Mouse (Mus musculus): Measurements from ENCODE around the gene Celsr1. TPM values are rescaled to one million over a fixed set of nuclear protein-coding genes. Genes with fewer than 3 reads are reported as not detected.

Gene Celsr1
- polyA plus RNA-seq, 1 experiment, result 0.16 TPM

DNA sequence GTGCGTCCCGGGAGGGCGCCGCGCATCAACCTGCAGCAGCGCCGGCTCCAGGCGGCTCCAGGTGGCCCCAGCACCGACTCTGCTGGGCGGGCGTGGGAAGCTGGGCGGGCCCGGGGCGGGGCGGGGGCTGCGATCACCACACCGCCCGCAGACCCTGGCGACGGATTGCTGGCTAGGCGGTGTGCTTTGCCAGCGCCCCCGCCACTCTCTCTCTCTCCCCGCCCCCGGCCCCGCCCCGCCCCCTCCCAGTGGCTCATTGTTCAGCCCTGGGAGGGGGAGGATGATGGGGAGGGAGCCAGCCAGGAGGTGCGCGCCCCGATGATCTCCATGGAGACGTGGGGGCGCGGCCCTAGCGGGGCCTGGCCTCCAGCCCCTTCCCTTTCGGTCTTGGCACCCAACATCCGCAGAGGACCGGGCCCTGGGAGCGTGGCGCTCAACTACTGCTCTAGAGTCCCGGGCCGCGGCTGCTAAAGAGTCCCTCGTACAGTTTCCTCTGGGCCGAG, 495 bp upstream of the Celsr1 start:
- no peaks in the 10 kb centered on the region for H3K79me3 ChIP-seq (ENCODE audit: low read depth)
- no peaks in the 10 kb centered on the region for H3K79me2 ChIP-seq (ENCODE audit: control insufficient read depth, insufficient read depth)
- H3ac ChIP-seq (ENCODE audit: control insufficient read depth, insufficient read length, low read depth), result no peak overlapping the region
- no peak overlapping the region for H3K4me3 ChIP-seq (ENCODE audit: insufficient read depth, poor library complexity, severe bottlenecking)
- TF ChIP-seq MYOD1 (IDR thresholded peaks at IDR 0.05; ENCODE audit: control insufficient read depth, insufficient read length, low read depth) (no peak), MAX (IDR thresholded peaks at IDR 0.05) (no peak), CTCF (IDR thresholded peaks at IDR 0.05; ENCODE audit: control insufficient read depth, insufficient read depth, insufficient read length) (no peak), FOSL1 (IDR thresholded peaks at IDR 0.05; ENCODE audit: insufficient read depth, low read length, poor library complexity, severe bottlenecking) (no peak), MYOG (IDR thresholded peaks at IDR 0.05; ENCODE audit: control insufficient read depth, extremely low read depth, insufficient read length) (no peak), USF1 (IDR thresholded peaks at IDR 0.05; ENCODE audit: low read depth) (no peak), CEBPB (IDR thresholded peaks at IDR 0.05; ENCODE audit: low read depth) (no peak)
- H3K36me3 ChIP-seq (ENCODE audit: control insufficient read depth, insufficient read depth), result no peaks in the 10 kb centered on the region
- H3K27me3 ChIP-seq (ENCODE audit: control insufficient read depth, insufficient read depth, insufficient read length), result peaks cover 33% of the 10 kb centered on the region

DNA sequence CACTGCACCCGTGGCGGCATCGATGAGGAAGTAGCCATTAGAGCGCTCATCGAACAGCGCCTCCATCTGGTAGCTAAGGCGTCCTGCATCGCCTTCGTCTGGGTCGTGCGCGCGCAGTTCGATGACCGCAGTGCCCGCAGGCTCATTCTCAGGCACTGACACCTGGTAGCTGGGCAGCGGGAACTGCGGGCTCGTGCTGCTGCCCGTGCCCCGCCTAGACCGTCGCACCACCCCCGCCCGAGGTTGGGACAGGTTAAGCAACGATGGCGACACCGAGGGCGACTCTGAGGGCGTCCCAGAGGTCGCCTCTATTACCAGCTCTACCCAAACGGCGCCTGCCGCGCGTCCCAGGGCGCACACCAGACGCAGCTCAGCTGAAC, 776 bp downstream of the Celsr1 start:
- no peaks in the 10 kb centered on the region for H3K79me2 ChIP-seq (ENCODE audit: control insufficient read depth, insufficient read depth)
- H3K4me3 ChIP-seq (ENCODE audit: insufficient read depth, poor library complexity, severe bottlenecking), result no peak overlapping the region
- H3ac ChIP-seq (ENCODE audit: control insufficient read depth, insufficient read length, low read depth), result no peak overlapping the region
- no peaks in the 10 kb centered on the region for H3K36me3 ChIP-seq (ENCODE audit: control insufficient read depth, insufficient read depth)
- H3K79me3 ChIP-seq (ENCODE audit: low read depth), result no peaks in the 10 kb centered on the region
- TF ChIP-seq USF1 (IDR thresholded peaks at IDR 0.05; ENCODE audit: low read depth) (no peak), MYOG (IDR thresholded peaks at IDR 0.05; ENCODE audit: control insufficient read depth, extremely low read depth, insufficient read length) (no peak), MYOD1 (IDR thresholded peaks at IDR 0.05; ENCODE audit: control insufficient read depth, insufficient read length, low read depth) (no peak), FOSL1 (IDR thresholded peaks at IDR 0.05; ENCODE audit: insufficient read depth, low read length, poor library complexity, severe bottlenecking) (no peak), CEBPB (IDR thresholded peaks at IDR 0.05; ENCODE audit: low read depth) (no peak), CTCF (IDR thresholded peaks at IDR 0.05; ENCODE audit: control insufficient read depth, insufficient read depth, insufficient read length) (no peak), MAX (IDR thresholded peaks at IDR 0.05) (no peak)
- peaks cover 40% of the 10 kb centered on the region for H3K27me3 ChIP-seq (ENCODE audit: control insufficient read depth, insufficient read depth, insufficient read length)

DNA sequence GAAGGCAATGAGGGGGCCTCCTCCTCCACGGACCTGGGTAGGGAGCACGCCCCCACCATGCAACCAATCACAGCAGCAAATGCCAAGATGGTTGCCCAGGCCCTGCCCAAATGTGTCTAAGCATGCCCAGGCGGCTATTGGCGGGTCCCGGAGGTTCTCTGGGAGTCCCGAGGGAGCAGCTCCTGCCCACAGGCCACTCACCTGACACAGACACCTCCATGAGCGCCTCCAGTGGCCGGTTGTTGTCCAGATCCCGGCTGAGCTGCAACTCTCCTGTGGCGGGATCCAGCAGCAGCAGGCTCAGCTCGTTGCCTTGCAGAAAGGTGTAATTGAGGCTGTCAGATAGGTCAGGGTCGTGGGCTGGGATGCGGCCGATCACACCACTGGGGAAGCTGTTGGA, 3.6 kb downstream of the Celsr1 start:
- no peak overlapping the region for H3ac ChIP-seq (ENCODE audit: control insufficient read depth, insufficient read length, low read depth)
- no peak for TF ChIP-seq USF1 (IDR thresholded peaks at IDR 0.05; ENCODE audit: low read depth)
- no peak for TF ChIP-seq CTCF (IDR thresholded peaks at IDR 0.05; ENCODE audit: control insufficient read depth, insufficient read depth, insufficient read length)
- TF ChIP-seq CEBPB (IDR thresholded peaks at IDR 0.05; ENCODE audit: low read depth), result no peak
- no peak for TF ChIP-seq MYOG (IDR thresholded peaks at IDR 0.05; ENCODE audit: control insufficient read depth, extremely low read depth, insufficient read length)
- no peak for TF ChIP-seq MYOD1 (IDR thresholded peaks at IDR 0.05; ENCODE audit: control insufficient read depth, insufficient read length, low read depth)
- no peak for TF ChIP-seq MAX (IDR thresholded peaks at IDR 0.05)
- no peak for TF ChIP-seq FOSL1 (IDR thresholded peaks at IDR 0.05; ENCODE audit: insufficient read depth, low read length, poor library complexity, severe bottlenecking)
- H3K27me3 ChIP-seq (ENCODE audit: control insufficient read depth, insufficient read depth, insufficient read length), result peaks cover 56% of the 10 kb centered on the region
- H3K79me2 ChIP-seq (ENCODE audit: control insufficient read depth, insufficient read depth), result no peaks in the 10 kb centered on the region
- no peaks in the 10 kb centered on the region for H3K79me3 ChIP-seq (ENCODE audit: low read depth)
- no peak overlapping the region for H3K4me3 ChIP-seq (ENCODE audit: insufficient read depth, poor library complexity, severe bottlenecking)
- no peaks in the 10 kb centered on the region for H3K36me3 ChIP-seq (ENCODE audit: control insufficient read depth, insufficient read depth)

DNA sequence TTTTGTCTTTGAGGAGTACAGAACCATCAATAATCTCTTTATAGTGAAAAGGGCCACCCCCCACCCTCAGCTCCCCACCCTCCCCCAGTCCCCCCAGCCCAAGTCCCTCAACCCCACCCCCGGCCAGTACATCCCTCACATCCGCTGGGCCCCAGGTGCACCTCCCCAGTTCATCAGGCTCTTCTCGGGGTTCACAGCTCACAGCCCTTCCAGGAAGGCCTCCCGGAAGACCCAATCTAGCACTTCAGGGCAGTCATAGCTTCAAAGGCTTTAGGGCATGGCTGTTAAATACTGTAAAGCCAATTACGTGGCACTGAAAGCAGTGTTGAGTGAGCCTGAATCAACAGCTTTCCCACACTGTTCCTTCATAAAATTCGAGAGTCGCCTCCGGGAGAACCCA, 5.7 kb downstream of the Celsr1 start:
- H3K4me3 ChIP-seq (ENCODE audit: insufficient read depth, poor library complexity, severe bottlenecking), result no peak overlapping the region
- no peaks in the 10 kb centered on the region for H3K36me3 ChIP-seq (ENCODE audit: control insufficient read depth, insufficient read depth)
- no peaks in the 10 kb centered on the region for H3K79me3 ChIP-seq (ENCODE audit: low read depth)
- peaks cover 58% of the 10 kb centered on the region for H3K27me3 ChIP-seq (ENCODE audit: control insufficient read depth, insufficient read depth, insufficient read length)
- H3K79me2 ChIP-seq (ENCODE audit: control insufficient read depth, insufficient read depth), result no peaks in the 10 kb centered on the region
- no peak overlapping the region for H3ac ChIP-seq (ENCODE audit: control insufficient read depth, insufficient read length, low read depth)
- TF ChIP-seq MYOD1 (IDR thresholded peaks at IDR 0.05; ENCODE audit: control insufficient read depth, insufficient read length, low read depth), result no peak

DNA sequence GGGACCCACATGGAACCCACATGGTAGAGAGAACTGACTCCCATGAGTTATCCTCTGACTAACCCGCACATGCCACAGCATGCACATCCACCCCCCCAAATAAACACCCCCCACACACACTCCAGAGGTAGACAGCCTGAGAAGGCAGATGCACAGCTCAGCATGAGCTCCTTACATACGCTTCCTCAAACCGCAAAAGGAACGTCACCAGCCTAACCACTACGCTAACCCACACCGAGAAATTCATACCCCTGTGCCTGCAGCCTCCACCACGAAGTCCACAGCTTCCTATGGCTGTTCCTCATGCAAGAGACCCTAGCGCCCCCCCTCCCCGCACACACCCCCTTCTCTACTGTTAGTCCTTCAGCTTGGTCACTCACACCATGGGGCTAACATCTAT, 11.6 kb downstream of the Celsr1 start:
- no peak overlapping the region for H3ac ChIP-seq (ENCODE audit: control insufficient read depth, insufficient read length, low read depth)
- no peaks in the 10 kb centered on the region for H3K79me2 ChIP-seq (ENCODE audit: control insufficient read depth, insufficient read depth)
- no peak for TF ChIP-seq MYOG (IDR thresholded peaks at IDR 0.05; ENCODE audit: control insufficient read depth, extremely low read depth, insufficient read length)
- no peak for TF ChIP-seq CEBPB (IDR thresholded peaks at IDR 0.05; ENCODE audit: low read depth)
- TF ChIP-seq MAX (IDR thresholded peaks at IDR 0.05), result no peak
- no peak for TF ChIP-seq CTCF (IDR thresholded peaks at IDR 0.05; ENCODE audit: control insufficient read depth, insufficient read depth, insufficient read length)
- TF ChIP-seq MYOD1 (IDR thresholded peaks at IDR 0.05; ENCODE audit: control insufficient read depth, insufficient read length, low read depth), result no peak
- no peak for TF ChIP-seq USF1 (IDR thresholded peaks at IDR 0.05; ENCODE audit: low read depth)
- no peak for TF ChIP-seq FOSL1 (IDR thresholded peaks at IDR 0.05; ENCODE audit: insufficient read depth, low read length, poor library complexity, severe bottlenecking)
- H3K27me3 ChIP-seq (ENCODE audit: control insufficient read depth, insufficient read depth, insufficient read length), result peaks cover 28% of the 10 kb centered on the region
- no peak overlapping the region for H3K4me3 ChIP-seq (ENCODE audit: insufficient read depth, poor library complexity, severe bottlenecking)
- H3K79me3 ChIP-seq (ENCODE audit: low read depth), result no peaks in the 10 kb centered on the region
- H3K36me3 ChIP-seq (ENCODE audit: control insufficient read depth, insufficient read depth), result no peaks in the 10 kb centered on the region

DNA sequence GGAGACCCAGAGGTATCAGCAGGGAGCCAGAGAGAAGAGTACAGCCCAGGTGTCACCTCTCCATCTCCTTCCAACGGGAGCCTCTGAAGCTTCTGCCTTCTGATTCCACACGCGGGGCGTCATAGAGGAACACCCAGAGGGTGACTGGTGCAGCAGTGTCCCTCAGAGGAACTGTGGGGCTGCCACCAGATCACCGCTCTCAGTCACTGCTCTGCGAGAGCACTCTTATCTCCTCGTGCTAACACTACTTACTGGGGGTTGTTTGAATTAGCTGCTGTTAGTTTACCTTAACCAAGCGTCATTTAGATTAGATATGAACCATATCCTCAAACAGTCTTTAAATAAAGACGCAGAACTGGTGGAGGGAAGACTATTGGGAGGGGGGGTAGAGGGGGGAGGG, 12.3 kb downstream of the Celsr1 start:
- no peaks in the 10 kb centered on the region for H3K36me3 ChIP-seq (ENCODE audit: control insufficient read depth, insufficient read depth)
- H3ac ChIP-seq (ENCODE audit: control insufficient read depth, insufficient read length, low read depth), result no peak overlapping the region
- H3K27me3 ChIP-seq (ENCODE audit: control insufficient read depth, insufficient read depth, insufficient read length), result peaks cover 27% of the 10 kb centered on the region
- H3K79me2 ChIP-seq (ENCODE audit: control insufficient read depth, insufficient read depth), result no peaks in the 10 kb centered on the region
- no peak overlapping the region for H3K4me3 ChIP-seq (ENCODE audit: insufficient read depth, poor library complexity, severe bottlenecking)
- TF ChIP-seq MYOD1 (IDR thresholded peaks at IDR 0.05; ENCODE audit: control insufficient read depth, insufficient read length, low read depth) (no peak), FOSL1 (IDR thresholded peaks at IDR 0.05; ENCODE audit: insufficient read depth, low read length, poor library complexity, severe bottlenecking) (no peak), CEBPB (IDR thresholded peaks at IDR 0.05; ENCODE audit: low read depth) (no peak), MYOG (IDR thresholded peaks at IDR 0.05; ENCODE audit: control insufficient read depth, extremely low read depth, insufficient read length) (no peak), USF1 (IDR thresholded peaks at IDR 0.05; ENCODE audit: low read depth) (no peak), CTCF (IDR thresholded peaks at IDR 0.05; ENCODE audit: control insufficient read depth, insufficient read depth, insufficient read length) (no peak)
- no peaks in the 10 kb centered on the region for H3K79me3 ChIP-seq (ENCODE audit: low read depth)

Data from C2C12 (cell line).